Mouse (Mus musculus) layer of hippocampus, postnatal 36 days (tissue): ENCODE results near the gene Ctsj. TPM values are rescaled to one million over a fixed set of nuclear protein-coding genes. Genes with fewer than 3 reads are reported as not detected.
"Not testable (repeated sequence)": the region's sequence is repeated elsewhere in the genome, so short reads cannot be mapped to it uniquely, and the experiment has no call there.

Experiments
- DNase-seq, 2 experiments: peaks; one replicate each; pipeline ENCODE4 v3.0.0; 2022
- total RNA-seq, 2 experiments: library from RNA; stranded (reverse); gene quantifications; 2 replicates each; pipeline ENCODE4 v1.2.3; 2021

Ctsj gene
- not detected for total RNA-seq

DNA sequence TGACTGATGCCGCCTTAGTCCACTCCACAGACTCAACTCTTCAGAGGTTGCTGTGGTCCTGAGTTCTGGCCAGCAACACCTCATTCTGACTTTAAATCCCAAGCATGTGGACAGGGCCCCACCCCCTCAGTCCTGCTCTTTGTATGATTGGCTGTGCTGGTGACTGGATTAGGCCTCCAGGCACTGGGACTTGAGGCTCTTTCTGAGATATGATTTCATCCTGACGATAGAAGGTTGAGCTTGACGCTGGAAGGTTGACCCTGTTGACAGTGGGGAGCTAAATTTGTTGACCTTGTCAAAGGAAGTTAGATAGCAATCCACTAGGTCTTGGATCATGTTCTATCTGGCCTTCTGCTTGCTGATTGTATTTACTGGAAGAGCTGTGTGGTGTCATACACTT is at the start of gene Ctsj:
Gene Ctsj, minus strand, starts transcription at position 101 of the 400 bp plus-strand sequence.
- DNase-seq = no peak

DNA sequence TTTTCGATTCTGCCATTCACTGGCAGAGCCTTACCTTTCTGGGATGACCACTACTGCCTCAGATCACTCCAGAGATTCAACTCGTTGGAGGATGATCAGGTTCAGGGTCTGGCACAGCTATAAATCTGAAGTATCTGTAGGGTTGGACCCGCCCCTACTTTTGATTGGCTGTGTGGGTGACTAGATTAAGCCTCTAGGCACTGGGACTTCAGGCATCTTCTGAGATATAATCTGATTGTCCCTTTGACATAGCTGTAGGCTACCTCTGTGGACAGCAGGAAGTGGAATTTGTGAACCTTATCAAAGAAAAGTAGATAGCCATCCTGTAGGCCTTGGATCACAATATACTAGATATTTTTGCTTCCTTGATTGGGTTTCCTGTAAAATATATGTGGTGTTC is 34.8 kb upstream of the Ctsj start, which contains the start of gene Ctsq:
Gene Ctsq, minus strand, starts transcription at position 101 of the 400 bp plus-strand sequence.
- DNase-seq = no peak

GRCm38 (mm10) chr13:61022785-61023184 is 17.0 kb upstream of the Ctsj start:
- DNase-seq = no peak

DNA sequence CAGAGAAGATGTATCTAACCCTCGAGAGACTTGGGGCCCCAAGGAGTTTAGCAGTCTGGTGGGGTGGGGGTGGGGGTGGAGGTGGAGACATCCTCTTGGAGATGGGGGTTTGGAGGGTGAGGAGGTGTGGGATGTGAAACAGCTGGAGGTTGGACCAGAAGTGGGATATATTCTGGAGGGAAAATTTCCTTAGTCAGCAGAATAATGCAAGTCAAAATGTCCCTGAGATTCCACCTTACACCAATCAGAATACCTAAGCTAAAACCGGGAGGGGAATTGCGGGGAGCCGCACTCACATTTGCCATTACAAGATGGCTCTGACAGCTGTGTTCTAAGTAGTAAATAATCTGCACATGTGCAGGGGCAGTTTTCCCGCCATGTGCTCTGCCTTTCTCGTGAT is 16.1 kb upstream of the Ctsj start:
- DNase-seq = no peak

GRCm38 (mm10) chr13:61010171-61010570 is 4.4 kb upstream of the Ctsj start:
- no peak for DNase-seq

DNA sequence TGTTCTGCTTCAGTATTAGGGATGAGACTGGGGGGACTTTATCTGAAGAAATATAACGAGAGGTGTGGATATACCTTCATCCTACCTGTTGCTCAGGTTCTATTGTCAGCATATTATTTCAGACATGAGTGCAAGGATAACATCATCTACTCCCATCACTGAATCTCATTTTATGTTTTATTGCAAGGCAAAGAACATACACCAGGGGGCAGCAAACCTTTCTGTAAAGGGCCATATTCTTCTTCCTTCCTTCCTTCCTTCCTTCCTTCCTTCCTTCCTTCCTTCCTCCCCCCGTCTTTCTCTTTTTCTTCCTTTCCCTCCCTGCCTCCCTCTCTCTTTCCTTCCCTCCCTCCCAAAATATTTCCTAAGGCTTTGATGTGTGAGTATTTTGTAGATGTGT is 8.2 kb downstream of the Ctsj start:
- no peak for DNase-seq

DNA sequence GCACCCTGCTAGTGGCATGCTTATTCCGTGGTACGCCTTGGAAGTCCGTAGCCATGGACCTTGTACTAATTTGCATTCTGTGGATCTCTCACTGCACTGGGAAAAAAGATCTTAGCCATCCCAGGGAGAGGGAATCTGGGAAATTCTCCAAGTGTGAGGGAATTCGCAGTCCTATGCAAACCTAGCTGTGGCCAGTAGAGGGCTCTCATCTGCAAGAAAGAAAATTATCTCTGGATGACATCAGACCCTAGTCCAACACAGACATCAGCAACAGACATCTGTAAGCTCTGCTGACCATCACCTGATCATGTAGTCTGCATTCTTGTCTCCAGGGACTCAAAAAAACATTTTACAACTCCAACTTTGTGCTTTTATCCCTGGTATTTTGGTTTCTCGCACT is 18.8 kb downstream of the Ctsj start:
- DNase-seq = not testable (repeated sequence)

DNA sequence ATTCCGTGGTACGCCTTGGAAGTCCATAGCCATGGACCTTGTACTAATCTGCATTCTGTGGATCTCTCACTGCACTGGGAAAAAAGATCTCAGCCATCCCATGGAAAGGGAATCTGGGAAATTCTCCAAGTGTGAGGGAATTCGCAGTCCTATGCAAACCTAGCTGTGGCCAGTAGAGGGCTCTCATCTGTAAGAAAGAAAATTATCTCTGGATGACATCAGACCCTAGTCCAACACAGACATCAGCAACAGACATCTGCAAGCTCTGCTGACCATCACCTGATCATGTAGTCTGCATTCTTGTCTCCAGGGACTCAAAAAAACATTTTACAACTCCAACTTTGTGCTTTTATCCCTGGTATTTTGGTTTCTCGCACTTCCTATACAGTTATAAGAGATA is 33.4 kb downstream of the Ctsj start:
- not testable (repeated sequence) for DNase-seq

GRCm38 (mm10) chr13:60963985-60964384 is 41.8 kb downstream of the Ctsj start:
- not testable (repeated sequence) for DNase-seq

DNA sequence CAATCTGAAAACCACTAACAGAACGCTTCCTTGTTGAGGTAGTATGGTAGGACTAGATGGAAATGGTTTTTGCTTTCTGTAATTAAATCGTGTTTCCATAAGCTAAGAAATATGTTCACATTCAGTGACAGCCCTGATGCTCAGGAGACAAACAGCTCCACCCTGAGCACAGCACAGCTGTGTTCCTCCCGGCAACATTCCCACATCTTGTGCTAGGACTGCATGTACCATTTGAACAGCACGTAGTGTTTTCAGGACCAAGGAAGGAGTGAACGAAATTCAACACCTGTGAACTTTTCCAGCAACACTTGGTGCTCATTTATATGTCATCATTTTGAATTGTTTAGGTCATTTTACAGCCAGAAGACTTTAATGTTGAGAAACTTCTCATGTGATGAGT is 44.1 kb downstream of the Ctsj start:
- DNase-seq = no peak

Other genes with a start within 250 kb of the Ctsj start
- not detected for gene BC051665, start 219.6 kb downstream of the Ctsj start, total RNA-seq
- gene Ctsll3, start 203.1 kb downstream of the Ctsj start, total RNA-seq = not detected
- not detected for gene 4930486L24Rik, start 141.5 kb downstream of the Ctsj start, total RNA-seq
- gene Gm49392, start 109.1 kb downstream of the Ctsj start, total RNA-seq = not detected
- 1 to 10 TPM; 1.1 to 3.7 TPM for gene Ctla2b, start 108.5 kb downstream of the Ctsj start, total RNA-seq
- not detected for gene Tpbpb, start 101.1 kb downstream of the Ctsj start, total RNA-seq
- gene Gm49393, start 70.4 kb downstream of the Ctsj start, total RNA-seq = not detected
- gene Gm49391, start 69.4 kb downstream of the Ctsj start, total RNA-seq = not detected
- gene Ctla2a, start 69.3 kb downstream of the Ctsj start, total RNA-seq = 10 to 100 TPM; 14.9 to 19.0 TPM
- not detected for gene Tpbpa, start 64.0 kb downstream of the Ctsj start, total RNA-seq
- not detected for gene Ctsq, start 34.7 kb upstream of the Ctsj start, total RNA-seq
- gene Ctsr, start 158.3 kb upstream of the Ctsj start, total RNA-seq = not detected
- gene Cts6, start 197.5 kb upstream of the Ctsj start, total RNA-seq = not detected
- not detected for gene Cts8, start 249.4 kb upstream of the Ctsj start, total RNA-seq